Mouse (Mus musculus) CH12.LX (cell line): ENCODE results near the gene Ube2d2b. TPM values are rescaled to one million over a fixed set of nuclear protein-coding genes. Genes with fewer than 3 reads are reported as not detected.

Experiments
- DNase-seq: peaks from one replicate; pipeline ENCODE4 v3.0.0-alpha.2; 2013; ENCODE audit errors: extremely low read depth
- H3K27ac ChIP-seq: 2 replicates; pipeline ENCODE4 v1.5.1; 2012; ENCODE audit warnings: low read depth, mild to moderate bottlenecking, control low read depth, moderate library complexity; ENCODE audit not compliant: insufficient read depth
- H3K27me3 ChIP-seq: replicated peaks from 2 replicates; pipeline ENCODE3; 2012; ENCODE audit warnings: inconsistent platforms
- H3K36me3 ChIP-seq, 2 experiments: replicated peaks in 1 of 2; 2 replicates each; pipeline versions ENCODE3 to v1.6.1; 2012; ENCODE audit warnings: inconsistent platforms in 1 of 2, low read length in 1 of 2, mild to moderate bottlenecking in 1 of 2, mixed read lengths in 1 of 2, moderate library complexity in 1 of 2; ENCODE audit not compliant: control insufficient read depth in 1 of 2, insufficient read depth in 1 of 2
- H3K4me1 ChIP-seq, 2 experiments: 2 replicates each; pipeline ENCODE4 v1.6.1; 2012; ENCODE audit warnings: inconsistent platforms in 1 of 2, moderate library complexity in 1 of 2; ENCODE audit not compliant: insufficient read depth in 2 of 2, control insufficient read depth in 1 of 2
- H3K4me2 ChIP-seq: 2 replicates; pipeline ENCODE4 v1.6.1; 2012; ENCODE audit warnings: low read depth, mild to moderate bottlenecking, control low read depth; ENCODE audit not compliant: poor library complexity, insufficient read depth, severe bottlenecking
- H3K4me3 ChIP-seq, 3 experiments: fragments of 150-350 bp in 1 of 3; sonication (generic) in 1 of 3; replicated peaks in 1 of 3; 2 replicates each; pipeline versions ENCODE3 to v1.5.1; 2011 to 2012; ENCODE audit warnings: low read depth in 2 of 3, low read length in 2 of 3, mild to moderate bottlenecking in 2 of 3, moderate library complexity in 2 of 3, control low read depth in 1 of 3, improper control_type of control experiment in 1 of 3, inconsistent platforms in 1 of 3, mixed read lengths in 1 of 3; ENCODE audit not compliant: poor library complexity in 1 of 3
- H3K79me2 ChIP-seq: replicated peaks from 2 replicates; pipeline ENCODE4 v1.6.1; 2012; ENCODE audit warnings: mild to moderate bottlenecking, moderate library complexity; ENCODE audit not compliant: control insufficient read depth, poor library complexity, insufficient read depth, severe bottlenecking; ENCODE audit errors: extremely low read depth
- H3K9ac ChIP-seq: 2 replicates; pipeline ENCODE4 v1.6.1; 2012; ENCODE audit warnings: low read depth, mild to moderate bottlenecking, control low read depth, moderate library complexity; ENCODE audit not compliant: insufficient read depth
- H3K9me3 ChIP-seq: replicated peaks from 2 replicates; pipeline ENCODE3; 2012; ENCODE audit warnings: low read length, inconsistent platforms, mixed read lengths
- BHLHE40 ChIP-seq: IDR thresholded peaks from 2 replicates; pipeline ENCODE4 v1.6.1; 2011; ENCODE audit warnings: mild to moderate bottlenecking, low read depth, low read length, improper control_type of control experiment
- CHD1 ChIP-seq: IDR thresholded peaks from 2 replicates; pipeline ENCODE4 v1.6.1; 2012; ENCODE audit warnings: low read depth, low read length, improper control_type of control experiment, inconsistent platforms
- CTCF ChIP-seq, 2 experiments: IDR thresholded peaks in 1 of 2; conservative IDR thresholded peaks in 1 of 2; 2 replicates each; pipeline ENCODE4 v1.5.1; 2011 to 2012; ENCODE audit warnings: low read depth in 2 of 2, low read length in 2 of 2, improper control_type of control experiment in 1 of 2, inconsistent platforms in 1 of 2, mild to moderate bottlenecking in 1 of 2, moderate library complexity in 1 of 2
- GABPA ChIP-seq: IDR thresholded peaks from 2 replicates; pipeline ENCODE4 v1.6.1; 2012; ENCODE audit warnings: low read depth, low read length, improper control_type of control experiment, inconsistent platforms; ENCODE audit not compliant: insufficient replicate concordance
- HCFC1 ChIP-seq: IDR thresholded peaks from 2 replicates; pipeline ENCODE4 v1.6.1; 2012; ENCODE audit warnings: low read depth, mild to moderate bottlenecking, inconsistent platforms, low read length, improper control_type of control experiment
- JUN ChIP-seq: IDR thresholded peaks from 2 replicates; pipeline ENCODE4 v1.6.1; 2011; ENCODE audit warnings: low read depth, mild to moderate bottlenecking, low read length, improper control_type of control experiment, moderate library complexity; ENCODE audit not compliant: insufficient read depth
- KAT2A ChIP-seq: IDR thresholded peaks from 2 replicates; pipeline ENCODE4 v1.6.1; 2012; ENCODE audit warnings: low read length, improper control_type of control experiment, inconsistent platforms; ENCODE audit not compliant: insufficient replicate concordance
- MAFK ChIP-seq: IDR thresholded peaks from 2 replicates; pipeline ENCODE4 v1.6.1; 2011; ENCODE audit warnings: low read length, improper control_type of control experiment; ENCODE audit not compliant: insufficient replicate concordance
- MEF2A ChIP-seq: IDR thresholded peaks from 2 replicates; pipeline ENCODE4 v1.6.1; 2014; ENCODE audit warnings: low read depth, mild to moderate bottlenecking, inconsistent platforms, low read length, improper control_type of control experiment, borderline replicate concordance
- MXI1 ChIP-seq: IDR thresholded peaks from 2 replicates; pipeline ENCODE4 v1.6.1; 2011; ENCODE audit warnings: mild to moderate bottlenecking, low read depth, low read length, improper control_type of control experiment
- MYC ChIP-seq: IDR thresholded peaks from 2 replicates; pipeline ENCODE4 v1.6.1; 2011; ENCODE audit warnings: low read depth, mild to moderate bottlenecking, improper control_type of control experiment, low read length
- NELFE ChIP-seq: IDR thresholded peaks from 2 replicates; pipeline ENCODE4 v1.6.1; 2011; ENCODE audit warnings: low read depth, low read length, improper control_type of control experiment
- PAX5 ChIP-seq: IDR thresholded peaks from 2 replicates; pipeline ENCODE4 v1.6.1; 2012; ENCODE audit warnings: low read length, inconsistent platforms, mixed read lengths
- POLR2AphosphoS2 ChIP-seq: IDR thresholded peaks from 2 replicates; pipeline ENCODE4 v1.6.1; 2011; ENCODE audit warnings: low read depth, low read length, improper control_type of control experiment
- RCOR1 ChIP-seq: conservative IDR thresholded peaks from 2 replicates; pipeline ENCODE4 v1.6.1; 2012; ENCODE audit warnings: low read depth, mild to moderate bottlenecking, inconsistent platforms, low read length, improper control_type of control experiment
- SIN3A ChIP-seq: IDR thresholded peaks from 2 replicates; pipeline ENCODE4 v1.6.1; 2012; ENCODE audit warnings: low read length, improper control_type of control experiment, inconsistent platforms
- SMC3 ChIP-seq: IDR thresholded peaks from 2 replicates; pipeline ENCODE4 v1.6.1; 2011; ENCODE audit warnings: low read depth, low read length, improper control_type of control experiment
- TBP ChIP-seq: conservative IDR thresholded peaks from 2 replicates; pipeline ENCODE4 v1.6.1; 2011; ENCODE audit warnings: low read depth, low read length, improper control_type of control experiment
- TCF12 ChIP-seq: IDR thresholded peaks from 2 replicates; pipeline ENCODE4 v1.6.1; 2014; ENCODE audit warnings: low read depth, mild to moderate bottlenecking, inconsistent platforms, low read length, improper control_type of control experiment
- UBTF ChIP-seq: IDR thresholded peaks from 2 replicates; pipeline ENCODE4 v1.6.1; 2012; ENCODE audit warnings: low read depth, mild to moderate bottlenecking, inconsistent platforms, low read length, improper control_type of control experiment, moderate library complexity
- USF1 ChIP-seq: IDR thresholded peaks from 2 replicates; pipeline ENCODE4 v1.6.1; 2014; ENCODE audit warnings: low read depth, mild to moderate bottlenecking, inconsistent platforms, low read length, improper control_type of control experiment
- ZKSCAN1 ChIP-seq: IDR thresholded peaks from 2 replicates; pipeline ENCODE4 v1.6.1; 2012; ENCODE audit warnings: low read depth, inconsistent platforms, low read length, improper control_type of control experiment, borderline replicate concordance
- ZMIZ1 ChIP-seq: IDR thresholded peaks from 2 replicates; pipeline ENCODE4 v1.6.1; 2012; ENCODE audit warnings: low read depth, mild to moderate bottlenecking, inconsistent platforms, low read length, improper control_type of control experiment
- ZNF384 ChIP-seq: IDR thresholded peaks from 2 replicates; pipeline ENCODE4 v1.6.1; 2012; ENCODE audit warnings: low read depth, low read length, improper control_type of control experiment, inconsistent platforms
- dilution Hi-C: fragments of 300-500 bp; cut with MboI; formaldehyde crosslinking; loops from 2 replicates; pipeline ENCODE4 v1.14.3; 2020; ENCODE audit warnings: low sequenced_read_pairs; ENCODE audit not compliant: extremely low pct_unique_long_range_greater_than_20kb, extremely low pct_ligation_motif_present
- in situ Hi-C: fragments of 300-500 bp; cut with MboI; formaldehyde crosslinking; loops from 3 replicates; pipeline ENCODE4 v1.14.3; 2019; ENCODE audit warnings: low sequenced_read_pairs, low pct_ligation_motif_present, low pct_unique_long_range_greater_than_20kb, mixed read lengths
- polyA plus RNA-seq: library from polyadenylated mRNA; unstranded; fragments of >175 nt; gene quantifications from 2 replicates; pipeline ENCODE4 v1.2.1, GENCODE M21; 2012; ENCODE audit warnings: low read depth; ENCODE audit not compliant: insufficient read length
- total RNA-seq, 2 experiments: library from RNA; depleted of rRNA; stranded (reverse); fragments of 300-350 nt in 1 of 2; fragments of >200 nt in 1 of 2; gene quantifications; 2 replicates each; pipeline ENCODE4 v1.2.3; 2012 to 2014

The Ube2d2b gene
- total and polyA plus RNA-seq, 3 experiments, result not detected

GRCm38 (mm10) chr5:107848964-107849363, 19.1 kb downstream of the Ube2d2b start:
- H3K9ac ChIP-seq, result no peak overlapping the region
- no peak overlapping the region for H3K4me2 ChIP-seq
- dilution Hi-C loops (no loop called here), in situ Hi-C loops (no loop called here)
- no peak overlapping the region for H3K4me3 ChIP-seq
- no peaks in the 10 kb centered on the region for H3K79me2 ChIP-seq
- no peak overlapping the region for H3K27ac ChIP-seq
- no peaks in the 10 kb centered on the region for H3K36me3 ChIP-seq
- no peaks in the 10 kb centered on the region for H3K27me3 ChIP-seq
- peaks cover 2 to 27% of the 10 kb centered on the region in 2 experiments; a peak in 2 of 4 replicates for H3K4me1 ChIP-seq
- DNase-seq, result no peak
- TF ChIP-seq MAFK (peak; percentile 100), NELFE (no peak), TCF12 (no peak), CTCF (conservative IDR thresholded peaks at IDR 0.05 in 1 of 2, IDR thresholded peaks at IDR 0.05 in 1 of 2; ENCODE audit: low read depth in 2 of 2, low read length in 2 of 2) (no peak)
- H3K9me3 ChIP-seq, result peaks cover 5% of the 10 kb centered on the region

- Histone ChIP-seq H3K9me3 (peaks cover 5% of the 10 kb centered on the region), H3K4me3 (no peak overlapping the region), H3K4me2 (no peak overlapping the region), H3K9ac (no peak overlapping the region), H3K27me3 (no peaks in the 10 kb centered on the region), H3K36me3 (no peaks in the 10 kb centered on the region), H3K79me2 (no peaks in the 10 kb centered on the region), H3K4me1 (peaks cover 0 to 9% of the 10 kb centered on the region in 2 experiments; a peak in 2 of 4 replicates), H3K27ac (no peak overlapping the region)
- TF ChIP-seq USF1 (no peak), MXI1 (no peak), NELFE (no peak), TCF12 (no peak), MAFK (no peak), ZNF384 (no peak), CHD1 (no peak), ZMIZ1 (no peak)
- no peak for DNase-seq
- dilution Hi-C loops, result no loop called here
- in situ Hi-C loops, result no loop called here
These were observed 23.9 kb downstream of the Ube2d2b start for GRCm38 (mm10) chr5:107853807-107854206.

GRCm38 (mm10) chr5:107854556-107854955, 24.7 kb downstream of the Ube2d2b start:
- no peak overlapping the region for H3K4me3 ChIP-seq
- H3K4me1 ChIP-seq, result peaks cover 0 to 9% of the 10 kb centered on the region in 2 experiments; a peak in 2 of 4 replicates
- dilution Hi-C loops (no loop called here), in situ Hi-C loops (no loop called here)
- no peak overlapping the region for H3K4me2 ChIP-seq
- no peaks in the 10 kb centered on the region for H3K36me3 ChIP-seq
- TF ChIP-seq KAT2A (no peak), MYC (no peak), MXI1 (no peak), MEF2A (no peak), HCFC1 (no peak), BHLHE40 (no peak), RCOR1 (no peak), TCF12 (no peak), JUN (no peak), GABPA (no peak), MAFK (no peak), TBP (no peak), CHD1 (no peak), USF1 (no peak), SMC3 (no peak), SIN3A (no peak), ZKSCAN1 (no peak), UBTF (no peak), POLR2AphosphoS2 (no peak), PAX5 (no peak)
- H3K9me3 ChIP-seq, result peaks cover 5% of the 10 kb centered on the region
- no peak overlapping the region for H3K27ac ChIP-seq
- H3K27me3 ChIP-seq, result no peaks in the 10 kb centered on the region
- H3K79me2 ChIP-seq, result no peaks in the 10 kb centered on the region; the same call in 1 of the 2 replicates
- no peak for DNase-seq
- no peak overlapping the region for H3K9ac ChIP-seq
